9 mouse cellular contexts compared by ENCODE assay signal in the genomic region with DNA sequence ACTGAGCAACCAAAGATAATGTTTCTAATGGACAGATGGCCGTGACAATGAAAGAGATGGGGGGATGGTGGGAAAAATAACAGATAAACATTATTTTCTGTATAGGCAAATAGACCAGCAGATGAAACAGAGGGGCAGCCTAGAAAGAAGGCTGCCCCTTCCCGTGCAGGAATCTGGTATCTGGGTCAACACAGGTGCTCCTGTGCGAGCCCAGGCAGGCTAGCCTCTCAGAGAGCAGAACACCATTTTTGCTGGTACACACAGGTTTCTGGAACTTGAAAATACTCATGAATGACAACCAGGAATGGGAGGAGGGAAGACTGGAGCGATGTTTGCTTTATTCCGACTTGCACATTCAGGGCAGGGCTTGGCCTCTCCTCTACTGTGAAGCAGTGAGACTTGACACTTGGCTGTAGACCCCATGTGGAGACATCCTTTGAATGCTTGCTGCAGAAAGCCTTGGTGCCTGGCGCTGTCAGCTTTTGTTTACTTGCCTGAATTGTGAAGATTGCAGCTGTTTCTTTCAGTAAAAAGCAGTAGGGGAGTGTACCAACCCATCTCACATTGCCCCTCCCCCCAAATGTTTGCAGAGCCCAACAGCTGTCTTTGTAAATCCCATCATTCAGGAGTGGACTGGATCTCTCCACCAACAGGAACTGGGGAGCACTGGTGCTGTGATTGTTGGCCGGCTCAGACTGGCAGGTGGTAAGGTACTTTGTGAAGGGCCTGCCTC.
A peak's percentile ranks its signal among the peaks of the same experiment; 100 is the strongest.
DNase-seq lines count a peak whose midpoint lies in the region.
"Had no signal": no experiment of that assay in that cellular context is flagged by ENCODE, and none has a peak within 500 bp of the region (broad histone marks: within the 10 kb centered on the region; RNA-seq: fewer than 3 reads in every experiment).

No protein-coding gene starts in this region.

- intact Hi-C loops in heart, postnatal 14 days (cut with DNase I) = no loop called here

- 0 out of 2 replicates have a peak, but pooled peaks cover 6% of the 10 kb centered on the region for H3K36me3 ChIP-seq in midbrain, embryonic 10.5 days

- peaks cover 25% of the 10 kb centered on the region for H3K4me1 ChIP-seq in midbrain, embryonic 10.5 days

- DNase-seq in right cerebral cortex, postnatal 10 days (ENCODE audit: low spot score in 2 of 2) = peak; percentile 48 to 52
- no peak for DNase-seq in right cerebral cortex, postnatal 14 days
- DNase-seq in embryo, embryonic 10 days (ENCODE audit: low spot score) = peak; percentile 85
- DNase-seq in heart, postnatal 14 days = peak; percentile 17 to 32
- DNase-seq in midbrain, embryonic 10.5 days (ENCODE audit: low spot score) = peak; percentile 76
- DNase-seq in natural killer cell, adult 2 months (ENCODE audit: low spot score in 2 of 2) = no peak
- no peak for DNase-seq in layer of hippocampus, postnatal 25 days (ENCODE audit: extremely low spot score in 1 of 2, low spot score in 1 of 2)
- no peak for DNase-seq in layer of hippocampus, adult 8-10 months (ENCODE audit: low spot score in 2 of 2)

- peaks cover 17% of the 10 kb centered on the region for H3K9me3 ChIP-seq in midbrain, embryonic 10.5 days (replicated peaks)

- peak overlapping the region; percentile 82 for H3K27ac ChIP-seq in midbrain, embryonic 10.5 days (replicated peaks)
- H3K27ac ChIP-seq: liver, embryonic 14.5 days had no signal

- 0 out of 2 replicates have a peak overlapping the region, but pooled peaks have one; percentile 12 for H3K4me3 ChIP-seq in midbrain, embryonic 10.5 days

- 13% methylated on average over 7 of the region's 7 CpGs for WGBS in midbrain, embryonic 10.5 days

- no peaks in the 10 kb centered on the region for H3K27me3 ChIP-seq in midbrain, embryonic 10.5 days (ENCODE audit: low read depth, poor library complexity, severe bottlenecking)

Comparison
In these comparisons a context has a peak if more than half of its experiments do, and no peak if none do; other contexts are left out.
1. DNase-seq: peak in right cerebral cortex, postnatal 10 days (2 of 2), embryo, embryonic 10 days (single experiment), heart, postnatal 14 days (2 of 2) and midbrain, embryonic 10.5 days (single experiment); none in right cerebral cortex, postnatal 14 days (single experiment), natural killer cell, adult 2 months (0 of 2), layer of hippocampus, postnatal 25 days (0 of 2) and layer of hippocampus, adult 8-10 months (0 of 2).